Comparison of ENCODE assay signal across 21 mouse cellular contexts in the genomic region with DNA sequence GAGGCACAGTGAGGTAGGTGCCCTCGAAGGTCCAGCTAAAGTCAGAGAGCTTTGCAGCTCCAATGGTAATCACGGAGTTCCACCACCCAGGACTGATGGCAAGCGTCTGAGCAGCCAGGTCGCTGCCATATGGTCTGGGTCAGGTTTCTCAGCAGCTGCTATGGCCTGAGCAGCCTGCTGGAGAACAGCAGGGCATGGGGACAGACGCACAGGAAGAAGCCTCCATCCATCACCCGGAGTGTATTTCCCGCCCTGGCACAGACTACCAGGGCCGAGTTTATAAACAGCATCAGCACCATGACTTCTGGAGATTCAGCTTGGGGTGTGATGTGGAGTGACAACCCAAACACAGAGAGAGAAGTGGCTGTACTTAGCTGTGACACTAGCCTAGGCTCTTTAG. TPM values are rescaled to one million over a fixed set of nuclear protein-coding genes. Genes with fewer than 3 reads are reported as not detected.
DNase-seq lines count a peak whose midpoint lies in the region; ATAC-seq lines count a peak whose summit lies in the region.
"Had no signal": no experiment of that assay in that cellular context is flagged by ENCODE, and none has a peak within 500 bp of the region (broad histone marks: within the 10 kb centered on the region; RNA-seq: fewer than 3 reads in every experiment).

No protein-coding gene starts in this region.

- H3K4me2 ChIP-seq in liver, embryonic 11.5 days = no peak overlapping the region
- H3K4me2 ChIP-seq in forebrain, embryonic 11.5 days (ENCODE audit: low read depth, low read length, severe bottlenecking) = no peak overlapping the region
- H3K4me2 ChIP-seq: embryonic facial prominence, embryonic 15.5 days; intestine, embryonic 15.5 days; liver, embryonic 15.5 days had no signal

- DNase-seq in cerebellum, adult 11 months = peak; percentile 61
- DNase-seq in liver, embryonic 11.5 days (ENCODE audit: low spot score) = no peak
- DNase-seq in liver = no peak
- peak; percentile 68 to 76 for DNase-seq in cerebellum, adult 18-20 months
- no peak for DNase-seq in embryonic facial prominence, embryonic 10.5 days (ENCODE audit: low spot score)
- no peak for DNase-seq in forebrain, embryonic 11.5 days (ENCODE audit: low spot score)
- no peak for DNase-seq in right cerebral cortex, postnatal 36 days (ENCODE audit: low spot score in 2 of 2)
- DNase-seq: kidney, postnatal 36 days had no signal

- H3K9me3 ChIP-seq in liver, embryonic 11.5 days (ENCODE audit: control insufficient read depth, low read length) = no peaks in the 10 kb centered on the region
- no peaks in the 10 kb centered on the region for H3K9me3 ChIP-seq in embryonic facial prominence, embryonic 10.5 days
- H3K9me3 ChIP-seq in forebrain, embryonic 11.5 days (ENCODE audit: control insufficient read depth, low read length) = no peaks in the 10 kb centered on the region
- H3K9me3 ChIP-seq: embryonic facial prominence, embryonic 15.5 days; hindbrain, embryonic 10.5 days; intestine, embryonic 15.5 days; liver, embryonic 15.5 days had no signal

- peaks cover 26% of the 10 kb centered on the region for H3K4me1 ChIP-seq in liver, embryonic 11.5 days (replicated peaks; ENCODE audit: control insufficient read depth, insufficient read depth, low read length)
- peaks cover 48% of the 10 kb centered on the region for H3K4me1 ChIP-seq in embryonic facial prominence, embryonic 10.5 days
- peaks cover 6% of the 10 kb centered on the region for H3K4me1 ChIP-seq in forebrain, embryonic 11.5 days (replicated peaks; ENCODE audit: control insufficient read depth, insufficient read depth, low read length)

- no peak overlapping the region for H3K27ac ChIP-seq in liver, embryonic 11.5 days (ENCODE audit: low read depth, low read length)
- no peak overlapping the region for H3K27ac ChIP-seq in embryonic facial prominence, embryonic 10.5 days (replicated peaks)
- no peak overlapping the region for H3K27ac ChIP-seq in forebrain, embryonic 11.5 days (ENCODE audit: low read depth, low read length)
- H3K27ac ChIP-seq: embryonic facial prominence, embryonic 15.5 days; hindbrain, embryonic 10.5 days; intestine, embryonic 15.5 days; liver, embryonic 15.5 days had no signal

- no peaks in the 10 kb centered on the region for H3K27me3 ChIP-seq in liver, embryonic 11.5 days (replicated peaks; ENCODE audit: control insufficient read depth, insufficient read depth, low read length)
- H3K27me3 ChIP-seq in embryonic facial prominence, embryonic 10.5 days (replicated peaks; ENCODE audit: low read depth, poor library complexity, severe bottlenecking) = no peaks in the 10 kb centered on the region
- no peaks in the 10 kb centered on the region for H3K27me3 ChIP-seq in forebrain, embryonic 11.5 days (ENCODE audit: control insufficient read depth, insufficient read depth, low read length)
- H3K27me3 ChIP-seq: embryonic facial prominence, embryonic 15.5 days; intestine, embryonic 15.5 days; liver, embryonic 15.5 days had no signal

- WGBS in liver, embryonic 11.5 days = 76% methylated on average over 8 of the region's 8 CpGs
- WGBS in embryonic facial prominence, embryonic 10.5 days = 87% methylated on average over 8 of the region's 8 CpGs
- 87% methylated on average over 8 of the region's 8 CpGs for WGBS in forebrain, embryonic 11.5 days

- 0 out of 2 replicates have a peak overlapping the region, but pooled peaks have one; percentile 30 for H3K9ac ChIP-seq in liver, embryonic 11.5 days (ENCODE audit: low read depth, low read length)
- no peak overlapping the region; the same call in 1 of the 2 replicates for H3K9ac ChIP-seq in forebrain, embryonic 11.5 days (ENCODE audit: low read length)
- H3K9ac ChIP-seq: embryonic facial prominence, embryonic 15.5 days; intestine, embryonic 15.5 days; liver, embryonic 15.5 days had no signal

- H3K4me3 ChIP-seq in liver, embryonic 11.5 days (ENCODE audit: low read depth, low read length) = no peak overlapping the region
- peak overlapping the region; percentile 13 for H3K4me3 ChIP-seq in embryonic facial prominence, embryonic 10.5 days
- no peak overlapping the region for H3K4me3 ChIP-seq in forebrain, embryonic 11.5 days (ENCODE audit: low read depth, low read length)
- H3K4me3 ChIP-seq: embryonic facial prominence, embryonic 15.5 days; hindbrain, embryonic 10.5 days; intestine, embryonic 15.5 days; liver, embryonic 15.5 days had no signal

- H3K36me3 ChIP-seq in liver, embryonic 11.5 days (ENCODE audit: control insufficient read depth, insufficient read depth, low read length) = peaks cover 25% of the 10 kb centered on the region
- peaks cover 58% of the 10 kb centered on the region for H3K36me3 ChIP-seq in embryonic facial prominence, embryonic 10.5 days (replicated peaks)
- peaks cover 9% of the 10 kb centered on the region; the same call in 1 of the 2 replicates for H3K36me3 ChIP-seq in forebrain, embryonic 11.5 days (ENCODE audit: control insufficient read depth, insufficient read depth, low read length)

- ATAC-seq in cerebellum, adult (ENCODE audit: insufficient number of reproducible peaks, low FRiP score, low TSS enrichment) = no peak; the same call in 1 of the 2 replicates
- ATAC-seq in liver, embryonic 11.5 days (replicated peaks; ENCODE audit: low FRiP score) = no peak
- ATAC-seq in forebrain, embryonic 11.5 days (replicated peaks; ENCODE audit: low FRiP score) = no peak
- ATAC-seq: forebrain, embryonic 14.5 days; intestine, embryonic 15.5 days had no signal

RNA-seq across cellular contexts. Expression of gene Pias4, which starts 2.6 kb away (rescaled TPM):
- polyA plus RNA-seq in liver, embryonic 11.5 days (2014; fragmentation: Nextera tagmentation; extraction: Ambion mirVana) = 41.2 and 50.9 TPM in 2 replicates
- 62.2 and 66.3 TPM in 2 replicates for polyA plus RNA-seq in embryonic facial prominence, embryonic 10.5 days (2016; fragmentation: Nextera tagmentation; extraction: Ambion mirVana)
- polyA plus RNA-seq in forebrain, embryonic 11.5 days (2014; fragmentation: Nextera tagmentation; extraction: Ambion mirVana) = 54.0 and 65.0 TPM in 2 replicates

RNA-seq across cellular contexts. Expression of gene Eef2, which starts 11.3 kb away (rescaled TPM):
- 626 and 647 TPM in 2 replicates for polyA plus RNA-seq in liver, embryonic 11.5 days (2014; fragmentation: Nextera tagmentation; extraction: Ambion mirVana)
- polyA plus RNA-seq in embryonic facial prominence, embryonic 10.5 days (2016; fragmentation: Nextera tagmentation; extraction: Ambion mirVana) = 564 and 572 TPM in 2 replicates
- polyA plus RNA-seq in forebrain, embryonic 11.5 days (2014; fragmentation: Nextera tagmentation; extraction: Ambion mirVana) = 467 and 501 TPM in 2 replicates

RNA-seq across cellular contexts. Expression of gene Dapk3, which starts 17.7 kb away (rescaled TPM):
- polyA plus RNA-seq in liver, embryonic 11.5 days (2014; fragmentation: Nextera tagmentation; extraction: Ambion mirVana) = 44.5 and 45.6 TPM in 2 replicates
- 51.5 and 53.2 TPM in 2 replicates for polyA plus RNA-seq in embryonic facial prominence, embryonic 10.5 days (2016; fragmentation: Nextera tagmentation; extraction: Ambion mirVana)
- 54.8 and 59.3 TPM in 2 replicates for polyA plus RNA-seq in forebrain, embryonic 11.5 days (2014; fragmentation: Nextera tagmentation; extraction: Ambion mirVana)

RNA-seq across cellular contexts. Expression of gene 4930442H23Rik, which starts 18.5 kb away (rescaled TPM):
- not detected in 2 replicates for polyA plus RNA-seq in liver, embryonic 11.5 days (2014; fragmentation: Nextera tagmentation; extraction: Ambion mirVana)
- polyA plus RNA-seq in embryonic facial prominence, embryonic 10.5 days (2016; fragmentation: Nextera tagmentation; extraction: Ambion mirVana) = not detected in 2 replicates
- not detected in 2 replicates for polyA plus RNA-seq in forebrain, embryonic 11.5 days (2014; fragmentation: Nextera tagmentation; extraction: Ambion mirVana)
- polyA plus RNA-seq: brain, embryonic 14.5 days; cortical plate, adult 2 months; forebrain, embryonic 14.5 days; heart, embryonic 14.5 days; hindbrain, embryonic 10.5 days; neural tube, embryonic 14.5 days; small intestine, adult 2 months; stomach, embryonic 14.5 days; thymus, postnatal 0 days had no signal

RNA-seq across cellular contexts. Expression of gene Zbtb7a, which starts 30.1 kb away (rescaled TPM):
- polyA plus RNA-seq in liver, embryonic 11.5 days (2014; fragmentation: Nextera tagmentation; extraction: Ambion mirVana) = 31.6 and 34.2 TPM in 2 replicates
- 10.4 and 11.7 TPM in 2 replicates for polyA plus RNA-seq in embryonic facial prominence, embryonic 10.5 days (2016; fragmentation: Nextera tagmentation; extraction: Ambion mirVana)
- 8.8 and 10.1 TPM in 2 replicates for polyA plus RNA-seq in forebrain, embryonic 11.5 days (2014; fragmentation: Nextera tagmentation; extraction: Ambion mirVana)

Comparison
In these comparisons a context has a peak if more than half of its experiments do, and no peak if none do; other contexts are left out.
1. DNase-seq: peak in cerebellum, adult 11 months (single experiment) and cerebellum, adult 18-20 months (2 of 2); none in liver, embryonic 11.5 days (single experiment), liver (single experiment), embryonic facial prominence, embryonic 10.5 days (single experiment), forebrain, embryonic 11.5 days (single experiment) and right cerebral cortex, postnatal 36 days (0 of 2).